Mouse (Mus musculus) olfactory bulb, adult 2 months (tissue): ENCODE data around the gene Trip12.

Source experiments
- CTCF ChIP-seq: fragments of 200-500 bp; IDR thresholded peaks from 2 replicates; pipeline ENCODE4 v1.5.1; 2012; ENCODE audit warnings: low read depth, mild to moderate bottlenecking, low read length, moderate library complexity; ENCODE audit not compliant: insufficient read depth
- POLR2A ChIP-seq: fragments of 200-500 bp; IDR thresholded peaks from 2 replicates; pipeline ENCODE4 v1.6.1; 2012; ENCODE audit warnings: mild to moderate bottlenecking, low read depth, low read length, moderate library complexity; ENCODE audit not compliant: insufficient read depth

DNA sequence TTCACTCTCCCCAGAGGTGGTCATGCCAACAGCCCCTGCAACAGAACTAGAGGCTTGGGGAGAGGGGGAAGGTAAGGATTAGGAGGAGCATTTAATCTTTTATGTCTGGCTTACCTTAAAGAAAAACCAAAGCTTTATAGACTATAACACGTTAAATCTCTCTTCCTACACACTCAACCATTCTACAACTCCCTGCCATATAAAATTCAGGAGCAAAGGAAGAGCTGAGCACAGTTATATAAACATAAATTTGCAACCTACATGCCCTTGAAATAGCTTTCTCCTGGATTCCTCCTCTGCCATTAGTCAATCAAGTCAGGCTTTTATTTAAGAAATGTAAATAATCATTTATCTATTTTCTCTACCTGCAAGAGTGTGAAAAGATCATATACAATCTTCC is 62.9 kb downstream of the Trip12 start:
- no peak for TF ChIP-seq POLR2A
- TF ChIP-seq CTCF = no peak
